Mouse (Mus musculus): ENCODE measurements around the gene 4921524J17Rik.

Gene 4921524J17Rik

GRCm38 (mm10) chr8:85432168-85433016, at the start of gene 4921524J17Rik:
4921524J17Rik (minus strand) TSS chr8:85432833.
- DNase-seq (ENCODE audit: low spot score) = peak; percentile 95

DNA sequence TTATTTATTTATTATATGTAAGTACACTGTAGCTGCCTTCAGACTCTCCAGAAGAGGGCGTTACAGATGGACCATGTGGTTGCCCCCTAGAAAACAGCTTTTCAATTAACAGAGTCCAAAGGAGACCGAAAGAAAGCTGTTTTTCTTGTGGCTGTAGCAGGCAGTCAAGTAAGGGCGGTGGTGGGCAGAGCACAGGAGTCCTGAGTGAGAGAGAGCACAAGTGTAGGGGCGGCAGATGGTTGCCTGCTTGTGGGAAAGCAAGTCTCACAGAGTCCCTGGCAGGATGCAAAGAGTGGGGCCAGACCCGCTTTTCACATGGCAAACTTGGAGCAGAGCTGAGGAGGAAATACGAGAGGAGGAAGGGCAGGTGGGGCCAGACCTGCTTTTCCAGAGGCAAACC, 49.8 kb upstream of the 4921524J17Rik start:
- no peak for DNase-seq (ENCODE audit: low spot score)

DNA sequence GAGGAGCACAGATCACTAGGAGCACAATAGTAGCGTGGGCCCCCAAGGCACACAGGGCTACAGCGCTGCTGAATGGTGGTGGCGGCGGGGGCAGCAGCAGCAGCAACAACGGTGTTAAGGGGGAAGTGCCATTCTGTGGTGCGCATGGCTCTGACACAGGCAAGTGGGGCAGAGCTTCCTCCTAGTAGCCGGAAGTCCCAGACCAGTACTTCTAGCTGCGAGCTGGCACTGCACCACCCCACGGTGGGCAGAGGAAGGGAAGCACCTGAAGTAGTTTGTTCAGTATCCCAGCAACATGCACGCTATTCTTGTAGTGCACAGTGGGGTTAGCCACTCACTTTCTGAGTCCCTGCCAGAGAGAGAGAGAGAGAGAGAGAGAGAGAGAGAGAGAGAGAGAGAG, 49.3 kb upstream of the 4921524J17Rik start:
- DNase-seq (ENCODE audit: low spot score) = no peak

DNA sequence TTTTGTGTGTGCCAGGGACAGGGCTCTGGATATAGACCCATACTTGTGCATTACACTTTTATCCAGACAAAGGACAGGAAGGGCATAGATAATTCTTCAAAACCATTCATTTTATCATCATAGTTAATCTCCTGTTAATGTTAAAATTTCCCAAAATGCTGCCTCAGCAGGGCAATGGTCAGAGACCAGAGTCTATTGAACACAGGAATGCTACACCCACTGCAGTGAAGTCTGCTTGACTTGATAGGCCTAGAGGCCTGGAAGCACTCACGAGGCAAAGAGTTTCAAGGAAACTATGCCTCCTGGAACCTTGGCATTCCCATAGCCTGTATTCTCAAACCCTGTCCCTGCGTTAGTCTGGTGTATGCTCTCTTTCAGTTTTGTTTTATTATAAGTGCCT, 47.1 kb upstream of the 4921524J17Rik start:
- no peak for DNase-seq (ENCODE audit: low spot score)

DNA sequence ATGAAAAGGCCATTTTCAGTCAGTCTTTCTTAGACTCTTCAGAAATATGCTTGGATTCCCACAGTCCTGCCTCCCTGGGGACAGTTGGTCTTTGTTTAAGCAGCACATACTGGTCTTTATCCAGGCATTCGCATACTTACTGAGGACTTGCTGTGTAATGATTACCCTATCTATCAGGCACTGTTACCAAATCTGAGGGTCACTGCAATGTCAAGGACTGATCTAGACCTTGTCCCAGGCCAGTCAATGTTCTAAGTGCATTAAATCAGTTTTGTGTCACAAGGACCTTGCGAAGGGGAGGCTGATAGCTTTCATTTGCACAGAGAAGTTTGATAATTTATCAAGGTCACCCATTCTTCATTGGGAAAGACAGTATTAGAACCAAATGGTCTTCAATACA, 45.8 kb upstream of the 4921524J17Rik start:
- DNase-seq (ENCODE audit: low spot score) = peak; percentile 71

DNA sequence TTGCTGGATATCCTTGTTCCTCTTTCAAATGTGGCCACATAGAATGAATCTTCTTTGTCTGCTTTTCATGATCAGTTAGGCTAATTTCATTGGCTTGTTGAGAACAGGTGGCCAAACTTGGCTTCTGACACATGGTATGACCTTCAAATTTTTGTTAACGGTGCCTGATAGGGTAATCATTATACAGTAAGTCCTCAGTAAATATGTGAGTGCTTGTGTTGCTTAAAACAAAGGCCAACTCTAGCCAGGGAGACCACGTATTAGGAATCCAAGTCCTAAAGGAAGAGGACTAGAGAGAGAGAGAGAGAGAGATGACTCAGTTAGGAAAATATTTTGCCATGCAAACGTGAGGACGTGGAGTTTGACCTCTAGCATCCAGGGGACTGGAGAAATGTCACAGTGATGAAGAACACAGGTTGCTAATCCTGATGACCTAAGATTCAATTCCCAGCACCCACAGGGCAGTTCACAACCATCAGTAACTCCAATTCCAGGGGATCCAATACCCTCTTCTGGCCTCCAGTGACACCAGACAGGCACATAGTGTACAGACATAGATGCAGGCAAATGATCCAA, 44.4 kb upstream of the 4921524J17Rik start:
- DNase-seq (ENCODE audit: low spot score) = peak; percentile 59

- DNase-seq (ENCODE audit: low spot score) = no peak
These were observed 42.3 kb upstream of the 4921524J17Rik start for GRCm38 (mm10) chr8:85474924-85475323.

DNA sequence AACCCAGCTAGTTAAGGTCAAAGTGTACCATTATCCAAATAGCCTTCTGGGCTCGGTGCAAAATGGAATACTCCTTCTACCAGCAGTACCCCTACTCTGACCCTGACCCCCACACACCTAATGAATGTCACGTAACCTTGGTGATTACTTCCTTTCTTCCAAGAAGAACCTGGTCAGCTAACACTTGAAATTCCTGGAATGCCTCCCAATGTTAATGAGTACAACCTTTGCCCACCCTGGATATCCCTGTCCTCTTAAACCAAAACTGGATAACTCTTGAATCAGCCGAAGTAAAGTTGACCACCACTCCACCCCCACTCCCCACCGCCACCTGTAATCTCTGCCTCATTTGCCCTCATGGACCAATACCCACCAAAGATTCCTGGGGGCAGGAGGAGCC, 40.6 kb upstream of the 4921524J17Rik start:
- DNase-seq (ENCODE audit: low spot score) = peak; percentile 83

GRCm38 (mm10) chr8:85472800-85473199, 40.2 kb upstream of the 4921524J17Rik start:
- DNase-seq (ENCODE audit: low spot score) = peak; percentile 65

GRCm38 (mm10) chr8:85470753-85471152, 38.1 kb upstream of the 4921524J17Rik start:
- DNase-seq (ENCODE audit: low spot score) = no peak

- no peak for DNase-seq (ENCODE audit: low spot score)
These were observed 33.4 kb upstream of the 4921524J17Rik start for GRCm38 (mm10) chr8:85466056-85466455.

GRCm38 (mm10) chr8:85464316-85464715, 31.7 kb upstream of the 4921524J17Rik start:
- DNase-seq (ENCODE audit: low spot score) = no peak

DNA sequence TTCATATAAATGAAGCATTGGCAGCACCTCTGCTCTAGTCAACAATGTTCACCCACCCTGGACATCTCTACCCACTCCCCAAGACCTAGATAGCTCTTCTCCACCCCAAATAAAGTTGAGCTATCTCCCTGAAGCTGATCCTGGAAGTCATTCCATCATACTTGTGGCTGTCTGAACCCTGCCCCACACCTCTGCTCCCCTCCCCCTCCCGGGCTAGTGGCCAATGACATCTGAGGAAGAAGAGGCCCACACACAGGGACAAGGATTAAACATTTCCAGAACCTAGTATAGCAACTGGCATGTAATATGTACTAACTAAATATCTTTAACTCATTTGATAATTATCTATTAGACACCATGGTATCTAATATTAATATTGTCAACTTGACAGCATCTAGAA, 29.8 kb upstream of the 4921524J17Rik start:
- DNase-seq (ENCODE audit: low spot score) = peak; percentile 56

DNA sequence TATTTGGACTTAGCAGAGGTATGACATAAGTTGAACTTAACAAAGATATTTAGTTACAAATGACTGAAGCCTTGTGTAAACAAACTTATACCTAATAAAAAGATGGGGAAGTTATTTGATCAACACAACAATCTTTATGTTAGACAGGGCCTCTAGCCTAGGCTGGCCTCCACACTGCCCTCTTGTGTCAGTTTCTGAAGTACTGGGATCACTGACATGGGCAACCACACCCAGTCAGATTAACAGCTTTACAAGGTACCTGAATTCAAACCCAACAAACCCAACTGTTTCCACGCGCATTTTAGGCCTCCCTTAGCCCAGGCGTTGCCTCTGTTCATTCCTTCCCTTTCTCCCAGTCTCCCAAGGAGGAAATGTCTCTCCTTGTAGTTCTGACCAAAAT, 28.7 kb upstream of the 4921524J17Rik start:
- no peak for DNase-seq (ENCODE audit: low spot score)

DNA sequence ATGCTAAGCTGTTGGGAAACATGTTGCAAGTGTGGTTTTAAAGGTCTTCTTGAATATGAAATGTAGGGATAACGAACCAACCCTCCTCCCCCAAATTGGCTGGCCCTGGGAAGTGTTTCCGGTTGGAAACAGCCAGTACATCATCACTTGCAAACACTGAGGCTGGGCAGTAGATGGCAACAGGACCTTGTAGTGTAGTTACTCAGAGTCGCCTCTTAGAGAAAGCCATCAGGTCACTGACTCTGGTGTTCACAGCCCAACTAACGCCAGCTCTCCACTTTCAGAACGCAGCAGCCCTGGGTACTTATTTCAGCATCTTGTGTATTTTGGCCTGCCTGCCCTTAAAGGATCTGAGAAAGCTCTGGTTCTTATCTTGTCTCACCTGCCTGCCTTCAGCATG, 28.2 kb upstream of the 4921524J17Rik start:
- peak; percentile 54 for DNase-seq (ENCODE audit: low spot score)

DNA sequence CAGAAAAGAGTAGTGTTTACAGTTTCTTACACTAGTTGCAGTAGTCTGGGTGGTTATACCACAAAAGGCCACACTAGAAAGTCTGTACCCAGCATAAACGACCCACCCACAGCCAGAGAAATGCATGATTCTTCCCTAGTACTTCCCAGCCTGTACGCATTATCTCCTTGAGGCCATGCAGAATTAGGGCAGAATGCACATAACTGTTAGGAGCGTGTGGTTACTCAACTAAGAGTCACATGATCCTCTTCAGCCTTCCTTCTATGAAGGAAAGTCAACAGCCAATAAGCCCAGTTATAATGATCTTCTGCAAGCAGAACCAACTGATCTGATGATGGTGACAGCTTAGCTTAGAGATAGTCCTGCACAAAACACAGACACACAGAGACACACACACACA, 26.9 kb upstream of the 4921524J17Rik start:
- no peak for DNase-seq (ENCODE audit: low spot score)

GRCm38 (mm10) chr8:85456536-85456935, 23.9 kb upstream of the 4921524J17Rik start:
- peak; percentile 68 for DNase-seq (ENCODE audit: low spot score)

GRCm38 (mm10) chr8:85454750-85455149, 22.1 kb upstream of the 4921524J17Rik start:
- no peak for DNase-seq (ENCODE audit: low spot score)

DNA sequence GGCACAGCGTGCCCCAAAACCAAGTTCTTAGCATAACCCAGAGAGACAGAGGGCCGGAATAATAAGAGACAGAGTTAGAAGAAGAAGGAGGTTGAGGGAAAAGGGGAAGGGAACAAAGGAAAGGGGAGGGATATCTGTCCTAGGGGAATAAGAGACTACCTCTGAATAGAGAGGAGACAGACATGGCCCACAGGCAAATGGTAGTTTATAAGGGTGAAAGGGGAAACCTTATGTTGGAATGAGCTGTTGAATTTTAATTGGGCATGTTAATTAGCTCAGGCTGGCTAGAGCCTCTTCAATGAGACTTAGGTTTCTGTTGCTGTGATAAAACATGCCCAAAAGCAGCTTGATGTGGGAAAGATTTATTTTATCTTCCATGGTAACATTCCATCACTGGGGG, 20.6 kb upstream of the 4921524J17Rik start:
- no peak for DNase-seq (ENCODE audit: low spot score)

GRCm38 (mm10) chr8:85452328-85452727, 19.7 kb upstream of the 4921524J17Rik start:
- DNase-seq (ENCODE audit: low spot score) = peak; percentile 57

- no peak for DNase-seq (ENCODE audit: low spot score)
These were observed 17.7 kb upstream of the 4921524J17Rik start for GRCm38 (mm10) chr8:85450335-85450734.

DNA sequence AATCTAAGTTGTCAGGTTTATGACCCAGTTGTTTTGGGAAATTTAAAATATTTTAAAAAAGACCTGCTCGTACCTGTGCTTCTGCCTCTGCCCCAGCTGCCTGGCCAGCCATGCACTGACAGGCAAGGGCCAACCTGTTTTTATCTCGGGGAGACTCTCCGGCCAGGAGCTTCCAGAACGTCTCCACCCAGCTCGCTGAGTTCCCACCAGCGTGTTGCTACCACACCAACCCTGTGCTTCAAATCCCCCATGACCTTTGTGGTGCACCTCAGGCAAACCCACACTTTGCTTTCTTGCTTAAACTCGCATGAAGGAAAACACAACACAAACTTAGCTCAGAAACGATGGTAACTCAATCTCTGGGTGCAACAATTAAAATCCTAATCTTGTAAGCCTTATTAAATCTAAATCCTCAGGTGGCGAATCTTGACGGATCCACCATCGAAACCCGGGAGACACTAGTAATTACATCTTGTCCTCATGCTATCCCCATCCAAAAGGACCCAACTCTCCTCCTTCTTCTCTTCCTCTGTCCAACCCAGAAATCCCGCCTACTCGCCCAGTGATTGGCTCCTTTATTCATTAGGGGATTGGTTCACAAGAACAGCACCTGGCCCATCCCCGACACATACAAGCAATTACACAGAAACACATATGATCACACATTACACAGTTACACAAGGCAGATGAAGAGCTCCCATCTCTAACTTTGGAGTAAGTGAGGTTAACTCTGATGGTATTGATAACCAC, 13.5 kb upstream of the 4921524J17Rik start:
- DNase-seq (ENCODE audit: low spot score) = no peak

DNA sequence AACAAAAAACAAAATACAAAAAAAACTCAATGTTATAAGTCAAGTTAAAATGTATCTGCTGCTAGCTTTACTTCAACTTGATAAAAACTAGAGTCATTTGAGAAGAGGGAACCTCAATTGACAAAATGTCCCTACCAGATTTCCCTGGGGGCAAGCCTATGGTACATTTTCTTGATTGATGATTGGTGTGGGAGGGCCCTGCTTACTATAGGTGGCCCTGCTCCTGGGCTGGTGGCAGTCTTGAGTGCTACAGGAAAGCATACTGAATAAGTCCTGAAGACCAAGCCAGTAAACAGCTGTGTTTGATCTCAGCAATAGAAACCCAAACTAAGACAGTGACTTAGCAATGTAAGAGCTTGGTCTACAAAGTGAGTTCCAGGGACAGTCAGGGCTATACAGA, 11.5 kb upstream of the 4921524J17Rik start:
- DNase-seq (ENCODE audit: low spot score) = no peak
